Mouse (Mus musculus) heart, postnatal 36 days (tissue): ENCODE measurements around the gene Pmf1. TPM values are rescaled to one million over a fixed set of nuclear protein-coding genes. Genes with fewer than 3 reads are reported as not detected.

Experiments
- DNase-seq, 2 experiments: peaks; one replicate each; pipeline ENCODE4 v3.0.0; 2021 to 2022
- intact Hi-C: fragments of 180-260 bp; cut with DNase I; formaldehyde crosslinking; loops from one replicate; pipeline ENCODE4 v1.15.1; 2025
- microRNA-seq, 2 experiments: library from miRNA; unstranded; fragments of <30 nt; microRNA quantifications; one replicate each; pipeline ENCODE4 v1.2.0; 2021; ENCODE audit warnings: borderline number of aligned reads in 2 of 2
- total RNA-seq, 2 experiments: library from RNA; stranded (reverse); gene quantifications; 2 replicates each; pipeline ENCODE4 v1.2.3; 2021

The Pmf1 gene
- total RNA-seq, 2 experiments from 2014 or later, result 14.5 to 18.3 TPM

DNA sequence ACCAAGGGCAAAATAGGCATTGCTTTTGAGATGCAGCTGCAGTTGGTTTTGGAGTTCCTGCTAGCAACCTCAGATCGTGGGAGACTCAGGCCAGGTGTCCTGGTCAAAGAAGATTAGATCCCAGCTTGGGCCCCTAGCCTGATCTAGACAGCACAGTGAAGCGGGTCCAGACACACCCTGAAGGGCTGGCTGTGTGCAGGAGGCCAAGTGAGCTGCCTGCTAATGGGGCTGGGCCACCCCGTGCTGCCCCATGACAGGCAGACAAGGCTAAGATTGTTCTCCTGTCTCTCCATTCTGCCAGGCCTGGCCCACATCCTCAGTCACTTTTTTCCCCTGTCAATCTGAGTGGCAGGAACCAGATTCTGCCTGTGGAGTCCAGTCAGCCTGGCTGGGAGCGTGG, 46.4 kb downstream of the Pmf1 start:
- DNase-seq, result no peak
- intact Hi-C loops, result no loop called here

DNA sequence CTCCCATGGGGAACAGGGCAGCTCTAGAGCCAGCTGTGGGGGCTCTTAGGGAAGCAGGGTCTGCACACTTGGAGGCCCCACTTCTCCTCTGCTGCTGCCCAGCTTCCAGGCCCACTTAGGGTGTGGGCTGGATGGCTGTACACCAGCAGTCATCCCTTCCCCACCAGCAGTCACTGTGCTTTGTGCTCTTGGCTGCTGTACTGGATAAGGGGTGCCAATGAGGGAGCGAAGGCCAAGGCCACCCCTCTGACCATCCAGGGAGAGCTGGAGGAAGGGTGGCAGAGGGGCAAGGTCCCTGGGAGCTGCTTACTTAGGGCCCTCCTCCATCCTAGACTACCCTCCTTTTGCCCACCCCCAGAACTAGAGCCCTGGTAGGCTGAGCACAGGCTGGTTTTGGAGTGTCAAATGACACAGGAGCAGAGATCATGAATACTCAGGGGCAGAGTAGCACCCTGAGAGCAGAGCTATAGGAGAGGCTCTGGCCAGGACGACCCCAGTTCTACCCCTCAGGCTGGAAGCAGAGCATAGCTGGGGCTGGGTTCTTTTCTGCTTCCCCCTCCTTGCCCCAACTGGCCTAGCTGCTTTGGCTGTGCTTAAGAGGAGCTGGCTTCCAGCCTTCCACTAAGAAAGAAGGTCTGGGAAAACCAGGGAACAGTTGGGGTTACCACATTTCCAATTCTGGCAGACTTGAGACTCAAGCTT, 48.4 kb downstream of the Pmf1 start:
- intact Hi-C loops, result no loop called here
- no peak for DNase-seq

DNA sequence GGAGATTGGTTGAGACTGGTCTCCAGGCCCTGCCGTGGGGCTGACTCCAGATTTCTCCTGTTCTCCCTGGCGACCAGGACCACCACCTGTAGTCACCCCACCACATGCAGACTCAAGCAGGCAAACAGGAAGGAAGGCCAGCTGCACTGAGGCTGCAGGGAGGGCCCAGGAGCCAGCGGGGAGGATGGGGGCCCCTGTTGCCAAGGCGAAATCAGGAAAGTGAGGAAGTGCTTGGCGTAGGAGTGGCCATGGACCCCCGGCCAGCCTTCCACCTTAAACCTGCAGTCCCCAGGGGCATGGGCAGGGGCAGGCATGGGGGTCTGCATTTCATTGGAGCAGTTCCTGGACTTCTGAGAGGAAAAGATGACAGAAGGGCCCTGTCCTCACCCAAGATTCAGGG, 49.0 kb downstream of the Pmf1 start:
- intact Hi-C loops, result no loop called here
- no peak for DNase-seq

DNA sequence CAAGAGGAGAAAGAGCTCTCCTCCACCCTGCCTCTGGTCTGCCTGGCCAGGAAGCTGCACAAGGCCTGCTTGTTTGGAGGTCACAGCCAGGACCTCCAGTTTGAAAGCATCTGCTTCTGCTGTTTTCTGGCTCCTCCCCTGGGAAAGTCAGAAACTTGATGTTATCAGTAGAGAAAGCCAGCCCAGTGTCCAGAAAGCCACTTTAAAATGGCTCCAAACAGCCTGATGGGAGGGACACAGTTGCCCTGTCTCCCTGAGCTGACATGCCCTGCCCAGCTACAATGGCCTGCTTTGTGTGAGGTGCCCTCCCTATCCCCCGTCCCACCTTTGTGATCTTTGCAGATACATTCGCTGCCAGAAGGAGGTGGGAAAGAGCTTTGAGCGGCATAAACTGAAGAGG, 50.1 kb downstream of the Pmf1 start:
- no peak for DNase-seq
- intact Hi-C loops, result no loop called here

DNA sequence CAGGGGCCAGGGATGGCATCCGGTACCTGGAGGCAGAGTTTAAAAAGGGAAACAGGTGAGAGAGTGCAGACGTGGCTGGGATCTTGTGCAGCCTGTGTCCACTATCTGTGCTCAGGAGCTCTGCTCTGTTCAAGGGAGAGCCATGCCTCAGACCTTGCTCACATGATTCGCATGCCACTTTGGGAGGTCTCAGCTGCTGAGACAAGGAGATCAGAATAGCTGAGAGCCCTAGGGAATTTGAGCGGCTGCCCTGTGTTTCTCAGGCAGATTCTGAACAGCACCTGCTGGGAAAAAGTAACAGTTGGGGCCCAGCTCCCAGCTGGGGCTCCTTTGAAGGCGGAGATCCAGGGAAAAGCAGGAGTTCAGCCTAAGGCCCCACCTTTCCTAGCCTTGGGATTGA, 50.5 kb downstream of the Pmf1 start:
- intact Hi-C loops, result no loop called here
- DNase-seq, result no peak

DNA sequence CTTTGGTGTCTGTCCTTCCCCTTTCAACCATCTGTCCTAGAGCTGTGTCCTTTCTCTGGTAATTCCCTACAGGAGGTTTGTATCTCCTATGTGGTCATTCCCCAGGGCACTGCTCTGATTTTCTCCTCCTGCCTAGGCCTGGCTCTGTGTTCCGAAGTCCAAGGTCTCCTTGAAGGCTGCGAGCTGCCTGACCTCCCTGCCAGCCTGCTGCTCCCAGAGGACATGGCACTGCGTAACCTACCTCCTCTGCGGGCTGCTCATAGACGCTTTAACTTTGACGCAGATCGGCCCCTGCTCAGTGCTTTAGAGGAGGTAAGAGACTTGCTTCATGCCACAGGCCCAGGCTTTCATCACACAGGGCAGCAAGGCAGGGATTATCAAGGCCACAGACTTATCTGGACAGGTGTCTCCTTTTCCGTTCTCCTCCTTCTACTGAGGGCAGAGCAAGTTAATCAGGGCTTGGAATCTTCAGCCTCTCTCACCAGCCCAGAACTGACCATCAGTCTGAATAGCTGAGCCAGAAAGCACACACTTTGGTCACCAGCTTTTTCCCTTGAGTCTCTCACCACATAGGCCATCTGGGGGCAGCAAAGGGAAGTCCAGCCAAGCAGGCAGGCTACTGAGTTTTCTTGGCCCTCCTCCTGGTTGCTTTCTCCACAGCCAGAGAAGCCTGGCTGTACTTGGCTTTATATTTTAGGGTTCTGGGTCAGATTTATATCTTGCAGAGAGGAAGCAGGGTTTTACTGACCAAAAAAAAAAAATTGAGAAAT, 55.5 kb downstream of the Pmf1 start:
- intact Hi-C loops, result no loop called here
- DNase-seq, result no peak

DNA sequence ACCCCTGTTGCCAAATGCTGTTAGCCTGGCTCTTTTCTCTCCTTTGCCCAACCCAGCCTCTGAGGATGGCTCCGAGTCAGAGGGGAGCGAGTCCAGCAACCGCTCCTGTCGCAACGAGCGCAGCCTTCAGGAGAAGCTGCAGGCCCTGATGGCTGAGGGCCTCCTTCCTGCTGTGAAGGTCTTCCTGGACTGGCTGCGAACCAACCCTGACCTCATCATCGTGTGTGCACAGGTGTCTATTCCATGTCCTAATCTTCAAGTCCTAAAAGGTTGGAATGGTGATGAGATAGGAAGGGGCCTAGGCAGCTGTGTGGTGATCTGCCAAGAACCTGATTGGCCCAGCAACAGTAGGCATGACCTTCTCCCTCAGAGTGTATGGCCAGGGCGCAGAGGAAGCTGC, 57.2 kb downstream of the Pmf1 start:
- intact Hi-C loops, result no loop called here
- DNase-seq, result no peak

DNA sequence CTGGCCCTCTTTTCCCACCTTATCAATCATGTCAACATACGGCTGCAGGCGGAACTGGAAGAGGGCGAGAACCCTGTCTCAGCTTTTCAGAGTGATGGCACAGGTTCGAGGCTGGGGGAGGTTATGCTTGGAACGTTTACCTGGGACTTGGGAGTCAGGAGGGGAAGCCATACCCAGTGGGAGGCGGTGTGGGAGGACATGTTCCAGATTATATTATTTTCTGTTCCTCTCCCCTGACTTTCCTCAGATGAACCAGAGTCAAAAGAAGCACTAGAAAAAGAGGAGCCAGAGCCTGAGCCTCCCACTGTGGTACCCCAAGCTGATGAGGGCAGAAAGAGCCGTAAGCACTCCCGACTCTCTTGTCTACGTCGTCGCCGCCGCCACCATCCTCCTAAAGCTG, 59.4 kb downstream of the Pmf1 start:
- intact Hi-C loops, result no loop called here
- DNase-seq, result no peak

Small RNA genes lying within 50 kb of the gene (microRNA-seq; reads per million reads assigned to microRNA genes)
- gene Mir7011, result 0 to 0.67 reads per million in 2 experiments

Other genes starting within 250 kb of the Pmf1 start
- gene Rhbg, start 155.6 kb downstream of the Pmf1 start, total RNA-seq, result not detected
- under 1 TPM; 0.33 to 0.43 TPM for gene Gm38392, start 123.1 kb downstream of the Pmf1 start, total RNA-seq
- gene Tsacc, start 113.3 kb downstream of the Pmf1 start, total RNA-seq, result 1 to 10 TPM; 5.2 to 6.8 TPM
- gene Cct3, start 113.2 kb downstream of the Pmf1 start, total RNA-seq, result 100 to 1,000 TPM; 164 to 174 TPM
- gene Glmp, start 85.3 kb downstream of the Pmf1 start, total RNA-seq, result 10 to 100 TPM; 87.9 to 88.4 TPM
- gene Tmem79, start 74.2 kb downstream of the Pmf1 start, total RNA-seq, result 1 to 10 TPM; 1.1 to 2.1 TPM
- 10 to 100 TPM; 38.7 to 42.7 TPM for gene Smg5, start 74.1 kb downstream of the Pmf1 start, total RNA-seq
- 1 to 10 TPM in 1 of 2 experiments, under 1 TPM in 1; 0.46 to 1.2 TPM for gene Paqr6, start 45.7 kb downstream of the Pmf1 start, total RNA-seq
- not detected for gene Bglap3, start 37.6 kb downstream of the Pmf1 start, total RNA-seq
- gene Bglap2, start 31.6 kb downstream of the Pmf1 start, total RNA-seq, result not detected
- not detected for gene Bglap, start 25.9 kb downstream of the Pmf1 start, total RNA-seq
- 10 to 100 TPM; 11.6 to 15.6 TPM for gene Slc25a44, start 14.8 kb upstream of the Pmf1 start, total RNA-seq
- gene Sema4a, start 50.9 kb upstream of the Pmf1 start, total RNA-seq, result 1 to 10 TPM; 3.1 to 3.6 TPM
- 100 to 1,000 TPM; 121 to 130 TPM for gene Lmna, start 99.6 kb upstream of the Pmf1 start, total RNA-seq
- under 1 TPM; 0.22 to 0.58 TPM for gene Mex3a, start 122.1 kb upstream of the Pmf1 start, total RNA-seq
- not detected for gene Rab25, start 138.0 kb upstream of the Pmf1 start, total RNA-seq
- gene Lamtor2, start 142.7 kb upstream of the Pmf1 start, total RNA-seq, result 10 to 100 TPM; 94.6 to 99.1 TPM
- 10 to 100 TPM; 65.0 to 75.6 TPM for gene Ubqln4, start 143.4 kb upstream of the Pmf1 start, total RNA-seq
- gene Ssr2, start 165.5 kb upstream of the Pmf1 start, total RNA-seq, result 10 to 100 TPM; 70.7 to 73.8 TPM
- gene Arhgef2, start 195.6 kb upstream of the Pmf1 start, total RNA-seq, result 10 to 100 TPM; 42.2 to 51.1 TPM
- under 1 TPM in 1 of 2 experiments, not detected in 1; 0.22 TPM for gene Rxfp4, start 242.8 kb upstream of the Pmf1 start, total RNA-seq